Mouse (Mus musculus): ENCODE measurements around the gene Gm9803. TPM values are rescaled to one million over a fixed set of nuclear protein-coding genes. Genes with fewer than 3 reads are reported as not detected.

Gm9803 gene
- polyA plus RNA-seq, 1 experiment: 18.4 TPM

DNA sequence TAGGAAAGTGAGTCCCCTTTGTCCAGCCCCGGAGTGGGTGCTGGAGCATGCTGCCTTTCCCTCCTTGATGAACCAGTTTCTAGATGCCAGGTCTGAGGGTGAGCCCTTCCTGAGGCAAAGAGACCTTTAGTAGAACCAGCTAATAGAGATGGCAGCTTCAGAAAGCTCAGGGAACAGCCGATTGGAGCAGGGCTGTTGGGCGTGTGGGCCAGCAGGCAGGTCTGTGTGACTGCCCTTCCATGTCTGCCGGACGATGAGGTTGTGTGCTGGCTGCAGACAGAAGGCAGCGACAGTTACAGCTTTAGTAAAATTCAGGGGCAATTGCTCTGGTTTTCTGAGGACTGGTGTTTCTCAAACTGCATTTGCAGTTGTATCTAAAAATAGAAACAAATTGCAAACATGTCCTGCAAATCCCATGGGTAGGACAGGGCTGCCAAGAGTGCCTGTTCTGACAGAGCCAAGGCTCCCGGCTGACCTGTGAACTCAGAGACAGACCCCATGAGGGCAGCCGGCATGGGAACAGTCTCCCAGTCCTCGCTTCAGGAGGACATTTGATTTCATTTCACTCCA lies 40.4 kb upstream of the Gm9803 start:
- H3K4me1 ChIP-seq (ENCODE audit: control insufficient read depth, insufficient read depth, low read length): peaks cover 16% of the 10 kb centered on the region
- no peak overlapping the region for H3K4me3 ChIP-seq (ENCODE audit: insufficient read depth, low read length)
- no peak overlapping the region for H3K27ac ChIP-seq (ENCODE audit: insufficient read depth, low read depth, low read length)
- TF ChIP-seq POLR2A (IDR thresholded peaks at IDR 0.05; ENCODE audit: borderline replicate concordance, low read depth, low read length): no peak
- TF ChIP-seq CTCF (IDR thresholded peaks at IDR 0.05; ENCODE audit: low read depth, low read length): no peak

DNA sequence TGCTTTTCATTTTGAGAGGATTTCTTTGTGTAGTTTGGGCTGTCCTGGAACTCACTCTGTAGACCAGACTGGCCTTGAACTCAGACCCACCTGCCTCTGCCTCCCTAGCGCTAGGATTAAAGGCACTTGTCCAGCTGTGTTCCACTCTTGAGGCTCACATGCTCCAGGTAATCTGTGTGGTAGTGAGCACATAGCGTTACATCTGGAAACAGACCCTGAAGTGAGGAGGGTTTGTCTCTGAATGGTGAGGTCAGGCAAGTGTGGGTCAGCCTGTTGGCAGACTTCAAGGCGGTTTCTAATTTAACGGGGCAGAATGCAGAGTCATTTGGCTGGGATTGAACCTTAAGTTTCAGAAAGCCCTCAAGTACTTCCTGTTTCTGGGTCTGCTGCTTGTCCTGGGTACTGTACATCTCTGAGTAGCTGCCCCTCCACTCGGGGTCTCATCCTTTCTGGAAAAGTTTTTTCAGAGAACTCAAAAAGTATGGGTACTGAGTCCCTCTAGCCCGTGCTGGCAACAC lies 38.1 kb upstream of the Gm9803 start:
- H3K4me3 ChIP-seq (ENCODE audit: insufficient read depth, low read length): no peak overlapping the region
- no peak for TF ChIP-seq CTCF (IDR thresholded peaks at IDR 0.05; ENCODE audit: low read depth, low read length)
- TF ChIP-seq POLR2A (IDR thresholded peaks at IDR 0.05; ENCODE audit: borderline replicate concordance, low read depth, low read length): no peak
- peaks cover 16% of the 10 kb centered on the region for H3K4me1 ChIP-seq (ENCODE audit: control insufficient read depth, insufficient read depth, low read length)
- H3K27ac ChIP-seq (ENCODE audit: insufficient read depth, low read depth, low read length): no peak overlapping the region

DNA sequence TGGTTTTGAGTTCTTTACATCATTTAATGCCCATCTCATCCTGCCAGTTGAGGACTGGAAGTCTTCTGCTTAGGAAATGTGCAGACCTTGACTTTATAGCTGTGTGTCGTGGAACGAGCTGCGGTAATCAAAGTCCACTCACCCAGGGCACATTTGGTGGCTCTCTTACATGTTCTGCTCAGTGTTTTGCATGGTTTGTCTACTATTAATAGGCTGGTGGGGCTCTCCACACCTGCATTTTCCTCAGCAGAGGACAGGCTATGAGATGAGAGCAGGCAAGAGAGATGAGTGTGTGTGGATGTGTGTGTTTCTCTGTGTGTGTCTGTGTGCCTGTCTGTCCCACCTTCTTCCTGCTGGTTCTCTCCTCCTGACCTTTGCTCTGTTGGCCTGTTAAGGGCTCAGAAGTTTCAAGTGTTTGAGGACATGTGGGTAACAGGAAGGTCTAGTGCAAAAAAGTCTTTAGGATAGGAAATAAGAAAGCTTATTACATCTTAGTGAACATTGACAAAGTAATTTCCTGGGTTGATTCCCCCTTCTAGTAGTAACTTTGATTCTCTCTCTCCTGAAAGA lies 36.4 kb upstream of the Gm9803 start:
- H3K27ac ChIP-seq (ENCODE audit: insufficient read depth, low read depth, low read length): no peak overlapping the region
- no peak overlapping the region for H3K4me3 ChIP-seq (ENCODE audit: insufficient read depth, low read length)
- TF ChIP-seq CTCF (IDR thresholded peaks at IDR 0.05; ENCODE audit: low read depth, low read length) (no peak), POLR2A (IDR thresholded peaks at IDR 0.05; ENCODE audit: borderline replicate concordance, low read depth, low read length) (no peak)
- H3K4me1 ChIP-seq (ENCODE audit: control insufficient read depth, insufficient read depth, low read length): peaks cover 13% of the 10 kb centered on the region

DNA sequence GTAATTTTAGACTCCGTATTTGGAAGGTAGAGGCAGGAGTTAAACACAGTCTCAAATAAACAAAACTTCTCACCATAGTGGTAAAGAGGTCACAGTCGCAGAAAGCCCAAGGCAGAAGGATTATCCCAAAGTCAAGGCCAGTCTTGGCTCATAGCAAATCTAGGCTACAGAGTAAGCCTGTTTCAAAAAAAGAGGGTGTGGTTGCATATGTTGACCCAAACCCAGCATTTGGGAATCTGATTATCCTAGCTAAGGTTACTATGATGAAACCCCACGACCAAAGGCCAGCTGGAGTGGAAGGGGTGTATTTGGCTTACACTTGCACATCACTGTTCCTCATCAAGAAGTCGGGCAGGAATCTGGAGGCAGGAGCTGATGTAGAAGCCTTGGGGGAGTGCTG lies 35.6 kb upstream of the Gm9803 start:
- Histone ChIP-seq H3K27ac (ENCODE audit: insufficient read depth, low read depth, low read length) (no peak overlapping the region), H3K4me1 (ENCODE audit: control insufficient read depth, insufficient read depth, low read length) (peaks cover 11% of the 10 kb centered on the region), H3K4me3 (ENCODE audit: insufficient read depth, low read length) (no peak overlapping the region)
- TF ChIP-seq CTCF (IDR thresholded peaks at IDR 0.05; ENCODE audit: low read depth, low read length): no peak

DNA sequence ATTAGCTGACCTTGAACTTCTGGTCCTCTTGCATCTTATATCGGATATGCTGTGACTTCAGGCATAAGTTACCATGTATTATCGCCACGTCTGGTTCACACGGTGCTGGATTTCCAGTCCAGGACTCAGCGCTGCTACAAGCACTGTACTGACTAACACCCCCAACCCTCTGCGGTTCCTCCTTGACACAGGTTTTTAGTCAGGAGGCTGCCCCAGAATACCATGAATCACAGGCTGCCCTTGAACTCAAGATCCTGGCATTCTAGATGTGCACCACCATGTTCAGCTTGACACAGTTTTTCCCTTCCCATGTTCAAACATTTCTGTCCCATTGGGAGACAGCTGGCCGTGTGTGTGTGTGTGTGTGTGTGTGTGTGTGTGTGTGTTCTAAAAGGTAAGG lies 34.7 kb upstream of the Gm9803 start:
- Histone ChIP-seq H3K27ac (ENCODE audit: insufficient read depth, low read depth, low read length) (no peak overlapping the region), H3K4me3 (ENCODE audit: insufficient read depth, low read length) (no peak overlapping the region), H3K4me1 (ENCODE audit: control insufficient read depth, insufficient read depth, low read length) (peaks cover 8% of the 10 kb centered on the region)
- TF ChIP-seq CTCF (IDR thresholded peaks at IDR 0.05; ENCODE audit: low read depth, low read length): no peak
- no peak for TF ChIP-seq POLR2A (IDR thresholded peaks at IDR 0.05; ENCODE audit: borderline replicate concordance, low read depth, low read length)

DNA sequence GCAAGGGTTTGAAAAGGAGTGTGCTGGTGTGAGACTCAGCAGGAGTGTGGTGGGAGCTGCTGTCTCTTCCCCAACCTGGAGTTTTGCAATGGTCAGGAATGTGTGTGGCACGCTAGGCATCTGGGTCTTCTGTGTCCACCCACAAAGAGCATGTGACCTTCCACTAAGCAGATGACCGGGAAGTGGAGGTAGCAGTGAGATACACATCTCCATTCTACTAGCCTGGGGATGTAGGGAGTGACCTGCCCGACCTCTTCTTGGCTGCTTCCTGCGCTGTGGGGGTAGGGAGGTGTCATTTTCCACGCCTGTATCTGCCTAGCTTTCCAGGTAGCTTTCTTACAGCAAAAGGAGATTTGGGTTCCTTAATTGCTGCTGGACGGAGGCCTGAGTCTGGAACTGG lies 34.3 kb upstream of the Gm9803 start:
- Histone ChIP-seq H3K4me1 (ENCODE audit: control insufficient read depth, insufficient read depth, low read length) (peaks cover 8% of the 10 kb centered on the region), H3K27ac (ENCODE audit: insufficient read depth, low read depth, low read length) (no peak overlapping the region), H3K4me3 (ENCODE audit: insufficient read depth, low read length) (no peak overlapping the region)
- no peak for TF ChIP-seq POLR2A (IDR thresholded peaks at IDR 0.05; ENCODE audit: borderline replicate concordance, low read depth, low read length)
- TF ChIP-seq CTCF (IDR thresholded peaks at IDR 0.05; ENCODE audit: low read depth, low read length): no peak

DNA sequence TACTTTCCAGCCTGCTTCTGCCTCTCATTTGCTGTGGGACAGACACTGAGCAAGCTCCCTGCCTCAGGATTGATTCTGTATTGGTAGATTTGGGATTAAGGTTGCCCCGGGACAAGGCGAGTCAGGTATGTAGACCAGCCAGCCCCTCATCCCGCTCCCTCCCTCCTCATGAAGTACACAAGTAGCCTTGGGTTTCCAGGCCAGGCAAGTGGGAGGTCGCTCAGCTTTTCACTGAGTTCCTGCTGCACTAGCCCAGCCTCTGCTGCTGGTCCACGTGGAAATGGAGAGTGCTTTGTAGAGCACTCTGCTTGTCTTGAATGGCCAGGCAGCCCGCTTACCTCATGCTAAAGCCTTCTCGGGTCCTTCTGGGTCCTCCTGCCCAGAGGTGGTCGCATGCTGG lies 33.9 kb upstream of the Gm9803 start:
- no peak for TF ChIP-seq POLR2A (IDR thresholded peaks at IDR 0.05; ENCODE audit: borderline replicate concordance, low read depth, low read length)
- no peak for TF ChIP-seq CTCF (IDR thresholded peaks at IDR 0.05; ENCODE audit: low read depth, low read length)
- Histone ChIP-seq H3K4me3 (ENCODE audit: insufficient read depth, low read length) (no peak overlapping the region), H3K27ac (ENCODE audit: insufficient read depth, low read depth, low read length) (no peak overlapping the region), H3K4me1 (ENCODE audit: control insufficient read depth, insufficient read depth, low read length) (peaks cover 8% of the 10 kb centered on the region)

DNA sequence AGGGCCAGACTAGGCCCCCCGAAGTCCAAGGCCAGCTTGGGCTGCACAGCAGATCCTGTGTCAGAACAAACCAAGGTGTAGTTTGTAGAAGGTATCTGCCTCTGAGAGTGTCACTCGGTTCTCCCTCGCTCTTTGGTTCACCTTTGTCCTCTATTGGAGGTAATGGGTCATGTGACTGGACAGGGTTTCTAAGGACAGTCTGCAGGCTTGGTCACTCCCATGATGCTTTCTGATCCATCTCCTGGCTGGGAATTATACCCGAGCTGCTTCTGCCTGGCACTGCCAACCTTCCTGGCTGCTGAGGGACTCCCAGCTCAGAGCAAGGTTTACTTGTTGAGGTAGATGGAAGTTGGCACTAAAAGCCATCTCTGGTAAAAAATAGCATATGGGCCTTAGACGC lies 33.0 kb upstream of the Gm9803 start:
- H3K4me1 ChIP-seq (ENCODE audit: control insufficient read depth, insufficient read depth, low read length): peaks cover 6% of the 10 kb centered on the region
- H3K27ac ChIP-seq (ENCODE audit: insufficient read depth, low read depth, low read length): no peak overlapping the region
- no peak overlapping the region for H3K4me3 ChIP-seq (ENCODE audit: insufficient read depth, low read length)
- TF ChIP-seq POLR2A (IDR thresholded peaks at IDR 0.05; ENCODE audit: borderline replicate concordance, low read depth, low read length): no peak
- TF ChIP-seq CTCF (IDR thresholded peaks at IDR 0.05; ENCODE audit: low read depth, low read length): no peak

DNA sequence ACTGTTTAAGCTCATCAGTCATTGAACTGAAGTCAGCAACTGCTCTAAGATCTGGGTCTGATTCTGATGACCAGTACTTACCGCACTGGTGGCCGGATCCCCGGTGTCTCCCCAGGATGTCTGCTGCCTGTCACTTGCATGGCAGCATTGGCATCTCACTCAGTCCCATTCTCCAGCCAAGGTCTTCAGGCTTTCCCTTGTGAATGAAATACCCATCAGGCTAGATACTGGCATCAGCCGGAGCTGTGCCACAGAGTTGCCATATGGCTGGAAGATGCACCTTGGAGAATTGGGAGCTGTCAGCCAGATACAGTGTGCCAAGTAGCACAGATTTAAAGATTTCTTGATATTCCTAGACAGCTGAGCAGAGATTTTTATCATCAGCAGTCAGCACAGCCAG lies 21.3 kb upstream of the Gm9803 start:
- no peak overlapping the region for H3K4me3 ChIP-seq (ENCODE audit: insufficient read depth, low read length)
- TF ChIP-seq CTCF (IDR thresholded peaks at IDR 0.05; ENCODE audit: low read depth, low read length) (no peak), POLR2A (IDR thresholded peaks at IDR 0.05; ENCODE audit: borderline replicate concordance, low read depth, low read length) (no peak)
- no peak overlapping the region for H3K27ac ChIP-seq (ENCODE audit: insufficient read depth, low read depth, low read length)
- peaks cover 9% of the 10 kb centered on the region for H3K4me1 ChIP-seq (ENCODE audit: control insufficient read depth, insufficient read depth, low read length)

DNA sequence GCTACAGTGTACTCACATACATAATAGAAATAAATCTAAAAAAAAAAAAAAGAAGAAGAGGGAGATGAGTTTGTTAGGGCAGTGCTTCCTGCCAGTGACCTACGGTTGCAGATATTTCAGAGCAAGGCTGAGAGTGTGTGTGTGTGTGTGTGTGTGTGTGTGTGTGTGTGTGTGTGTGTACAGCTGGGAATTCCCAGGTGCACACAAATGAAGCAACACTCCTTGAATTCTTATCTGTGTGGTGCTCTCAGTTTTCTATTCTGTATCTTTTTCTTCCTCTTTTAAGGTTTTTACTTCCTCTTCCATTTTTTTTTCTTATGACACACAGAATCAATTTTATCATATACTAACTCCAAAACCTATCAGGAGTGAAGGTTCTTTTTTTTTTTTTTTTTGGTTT lies 19.6 kb upstream of the Gm9803 start:
- H3K4me3 ChIP-seq (ENCODE audit: insufficient read depth, low read length): no peak overlapping the region
- H3K4me1 ChIP-seq (ENCODE audit: control insufficient read depth, insufficient read depth, low read length): peaks cover 9% of the 10 kb centered on the region
- no peak overlapping the region for H3K27ac ChIP-seq (ENCODE audit: insufficient read depth, low read depth, low read length)
- no peak for TF ChIP-seq CTCF (IDR thresholded peaks at IDR 0.05; ENCODE audit: low read depth, low read length)
- TF ChIP-seq POLR2A (IDR thresholded peaks at IDR 0.05; ENCODE audit: borderline replicate concordance, low read depth, low read length): no peak

Data from bone marrow macrophage, adult 2 months (primary cell).